Mouse (Mus musculus) bone marrow, adult 2 months (tissue): ENCODE results near the gene Aanat. TPM values are rescaled to one million over a fixed set of nuclear protein-coding genes. Genes with fewer than 3 reads are reported as not detected.

ENCODE experiments used
- H3K27ac ChIP-seq: fragments of 200-500 bp; 2 replicates; pipeline ENCODE4 v1.5.1; 2012; ENCODE audit warnings: low read depth, mild to moderate bottlenecking, control low read depth, inconsistent platforms, low read length; ENCODE audit not compliant: control insufficient read depth, poor library complexity, insufficient read depth
- H3K4me1 ChIP-seq: fragments of 200-500 bp; 2 replicates; pipeline ENCODE4 v1.6.1; 2011; ENCODE audit warnings: low read length; ENCODE audit not compliant: control insufficient read depth, insufficient read depth
- H3K4me3 ChIP-seq: fragments of 200-500 bp; replicated peaks from 2 replicates; pipeline ENCODE3; 2011; ENCODE audit warnings: mild to moderate bottlenecking, low read depth, low read length, control low read depth; ENCODE audit not compliant: control insufficient read depth
- CTCF ChIP-seq: fragments of 200-500 bp; IDR thresholded peaks from 2 replicates; pipeline ENCODE4 v1.5.1; 2011; ENCODE audit warnings: low read length, control low read depth; ENCODE audit not compliant: control insufficient read depth, insufficient read depth
- POLR2A ChIP-seq: fragments of 200-500 bp; IDR thresholded peaks from 2 replicates; pipeline ENCODE4 v1.6.1; 2011; ENCODE audit warnings: low read depth, mild to moderate bottlenecking, control low read depth, low read length, borderline replicate concordance; ENCODE audit not compliant: control insufficient read depth
- WGBS: fragments of 180-500 bp; shearing (Covaris S2); methylation state at CpG from one replicate; pipeline ENCODE4 v1.1.7; 2018; 5-methylcytosine and 5-hydroxymethylcytosine counted together
- polyA plus RNA-seq: library from polyadenylated mRNA; stranded (reverse); fragments of >200 nt; gene quantifications from 2 replicates; pipeline ENCODE4 v1.2.4, GENCODE M21; 2011; ENCODE audit warnings: low replicate concordance; ENCODE audit not compliant: missing spikeins, insufficient read depth, insufficient read length

Aanat gene
- polyA plus RNA-seq, 1 experiment = not detected

- WGBS = 85% methylated on average over 19 of the region's 19 CpGs
- Histone ChIP-seq H3K27ac (no peak overlapping the region), H3K4me1 (no peaks in the 10 kb centered on the region), H3K4me3 (no peak overlapping the region)
- TF ChIP-seq CTCF (no peak), POLR2A (no peak)
Observed at GRCm38 (mm10) chr11:116596766-116597165, 10.5 kb downstream of the Aanat start.

- Histone ChIP-seq H3K27ac (no peak overlapping the region), H3K4me3 (no peak overlapping the region), H3K4me1 (no peaks in the 10 kb centered on the region)
- 87% methylated on average over 8 of the region's 8 CpGs for WGBS
- no peak for TF ChIP-seq CTCF
- TF ChIP-seq POLR2A = no peak
Observed at GRCm38 (mm10) chr11:116598193-116598592, 12.0 kb downstream of the Aanat start.

DNA sequence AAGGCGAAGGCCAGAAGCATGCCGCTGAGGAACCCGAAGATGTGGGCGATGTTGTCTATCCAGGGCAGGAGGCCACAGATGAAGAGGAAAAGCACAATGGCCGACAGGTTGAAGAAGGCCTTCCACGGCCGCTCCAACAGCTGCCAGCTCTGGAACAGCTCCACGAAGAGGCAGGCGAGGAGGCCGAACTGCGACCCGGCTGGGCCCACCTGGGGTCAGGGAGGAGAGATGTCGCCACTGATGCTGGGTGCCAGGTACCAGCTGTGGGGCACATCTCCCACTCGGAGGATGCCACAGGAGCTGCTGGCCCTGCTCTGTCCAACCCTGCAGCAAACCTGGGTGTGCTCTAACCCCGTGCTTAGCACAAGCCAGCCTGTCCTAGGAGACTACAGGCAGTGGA, 13.0 kb downstream of the Aanat start:
- no peak overlapping the region for H3K27ac ChIP-seq
- TF ChIP-seq CTCF (no peak), POLR2A (no peak)
- no peaks in the 10 kb centered on the region for H3K4me1 ChIP-seq
- 92% methylated on average over 15 of the region's 15 CpGs for WGBS
- H3K4me3 ChIP-seq = no peak overlapping the region

GRCm38 (mm10) chr11:116601166-116601565, 14.9 kb downstream of the Aanat start:
- no peaks in the 10 kb centered on the region for H3K4me1 ChIP-seq
- H3K4me3 ChIP-seq = no peak overlapping the region
- WGBS = 87% methylated on average over 8 of the region's 8 CpGs
- H3K27ac ChIP-seq = no peak overlapping the region
- TF ChIP-seq POLR2A = no peak
- no peak for TF ChIP-seq CTCF

- Histone ChIP-seq H3K4me3 (no peak overlapping the region), H3K4me1 (no peaks in the 10 kb centered on the region; the same call in 1 of the 2 replicates), H3K27ac (no peak overlapping the region)
- TF ChIP-seq POLR2A = no peak
- TF ChIP-seq CTCF = no peak
- WGBS = 91% methylated on average over 8 of the region's 8 CpGs
Observed at GRCm38 (mm10) chr11:116602043-116602442, 15.8 kb downstream of the Aanat start.

DNA sequence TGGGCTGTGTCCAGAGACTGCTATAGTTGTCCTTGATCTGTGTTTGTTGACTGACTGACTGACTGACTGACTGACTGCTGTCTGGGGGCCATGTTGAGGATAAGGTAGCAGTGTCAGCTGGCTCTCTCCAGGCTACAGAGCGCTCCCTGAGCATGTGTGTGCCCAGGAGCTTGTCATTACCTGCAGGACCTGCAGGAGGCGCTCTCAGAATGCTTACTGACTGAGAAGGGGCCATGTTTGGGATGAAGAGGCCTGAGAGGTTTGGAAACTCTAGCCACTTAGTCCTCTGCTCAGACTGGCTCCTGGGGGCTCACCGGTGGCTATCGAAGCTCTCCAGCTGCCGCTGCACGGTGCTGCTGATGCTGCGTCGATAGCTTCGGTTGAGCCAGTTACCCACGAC, 17.1 kb downstream of the Aanat start:
- TF ChIP-seq CTCF (peak; percentile 77), POLR2A (no peak)
- no peak overlapping the region for H3K27ac ChIP-seq
- H3K4me1 ChIP-seq = no peaks in the 10 kb centered on the region; the same call in 1 of the 2 replicates
- 92% methylated on average over 10 of the region's 10 CpGs for WGBS
- H3K4me3 ChIP-seq = no peak overlapping the region

DNA sequence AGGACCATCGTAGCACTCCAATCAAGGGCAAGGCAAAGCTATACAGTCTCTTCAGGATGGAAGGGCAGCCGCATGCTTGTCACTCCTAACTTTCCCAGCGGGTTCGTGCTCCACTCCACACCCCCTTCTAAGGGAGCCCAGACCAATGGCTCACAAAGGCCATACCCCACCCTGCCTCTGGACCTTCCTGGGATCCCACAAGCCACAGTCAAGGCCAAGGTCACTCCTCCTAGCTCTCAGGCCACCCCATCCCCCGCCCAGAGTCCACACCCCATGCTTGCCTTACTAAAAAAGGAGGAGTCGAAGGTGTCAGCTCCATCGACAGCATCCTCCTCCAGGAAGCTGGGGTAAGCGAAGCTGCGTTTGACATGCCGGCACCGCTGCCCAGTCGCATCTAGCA, 17.9 kb downstream of the Aanat start:
- no peak for TF ChIP-seq POLR2A
- TF ChIP-seq CTCF = no peak
- H3K4me1 ChIP-seq = peaks cover 4% of the 10 kb centered on the region
- no peak overlapping the region for H3K27ac ChIP-seq
- 95% methylated on average over 12 of the region's 12 CpGs for WGBS
- H3K4me3 ChIP-seq = no peak overlapping the region

DNA sequence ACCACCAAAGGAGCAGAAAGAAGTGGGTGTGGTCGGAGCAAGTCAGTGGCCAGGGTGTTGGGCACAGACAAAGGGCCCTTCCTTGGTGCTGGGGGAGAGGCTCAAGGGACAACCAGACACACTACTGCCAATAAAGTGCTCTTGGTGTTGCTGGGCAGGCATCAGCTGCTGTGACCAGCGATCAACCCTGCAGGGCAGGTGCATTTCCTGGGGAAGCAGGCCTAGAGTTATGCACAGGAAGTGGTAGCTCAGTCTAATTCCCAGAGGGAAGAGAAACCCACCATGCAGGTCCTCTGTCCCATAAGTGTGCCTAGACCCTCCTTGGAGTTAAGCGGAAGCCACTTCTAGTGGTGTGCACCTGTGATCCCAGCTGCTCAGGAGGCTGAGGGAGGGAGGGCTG, 21.5 kb downstream of the Aanat start:
- TF ChIP-seq POLR2A = no peak
- TF ChIP-seq CTCF = no peak
- peak overlapping the region; percentile 35; the same call in 1 of the 2 replicates for H3K27ac ChIP-seq
- H3K4me1 ChIP-seq = peaks cover 8% of the 10 kb centered on the region
- 69% methylated on average over 3 of the region's 3 CpGs for WGBS
- H3K4me3 ChIP-seq = no peak overlapping the region
